Mouse (Mus musculus) heart, embryonic 15.5 days (tissue): ENCODE data around the gene Naip2. TPM values are rescaled to one million over a fixed set of nuclear protein-coding genes. Genes with fewer than 3 reads are reported as not detected.
"Not testable (repeated sequence)": the region's sequence is repeated elsewhere in the genome, so short reads cannot be mapped to it uniquely, and the experiment has no call there.

Source experiments
- ATAC-seq: fragments of 200-750 bp; cut with Nextera tagmentation; replicated peaks from 2 replicates; pipeline ENCODE4 v1.8.0; 2017; ENCODE audit warnings: low read depth, moderate TSS enrichment; ENCODE audit not compliant: insufficient number of reproducible peaks, insufficient read depth, low FRiP score
- H3K27ac ChIP-seq: fragments of 300-500 bp; sonication (generic); 2 replicates; pipeline ENCODE4 v1.5.1; 2015; ENCODE audit warnings: mild to moderate bottlenecking, inconsistent platforms
- H3K27me3 ChIP-seq: fragments of 300-500 bp; sonication (generic); 2 replicates; pipeline ENCODE4 v1.6.1; 2015; ENCODE audit warnings: inconsistent platforms
- H3K36me3 ChIP-seq: fragments of 300-500 bp; sonication (generic); 2 replicates; pipeline ENCODE4 v1.6.1; 2015; ENCODE audit warnings: mild to moderate bottlenecking, inconsistent platforms
- H3K4me1 ChIP-seq: fragments of 300-500 bp; sonication (generic); replicated peaks from 2 replicates; pipeline ENCODE4 v1.6.1; 2015; ENCODE audit warnings: inconsistent platforms
- H3K4me2 ChIP-seq: fragments of 300-500 bp; sonication (generic); 2 replicates; pipeline ENCODE4 v1.6.1; 2015; ENCODE audit warnings: inconsistent platforms, mild to moderate bottlenecking, moderate library complexity
- H3K4me3 ChIP-seq: fragments of 300-500 bp; sonication (generic); 2 replicates; pipeline ENCODE4 v1.5.1; 2015; ENCODE audit warnings: mild to moderate bottlenecking, inconsistent platforms
- H3K9ac ChIP-seq: fragments of 300-500 bp; sonication (generic); 2 replicates; pipeline ENCODE4 v1.6.1; 2015; ENCODE audit warnings: mild to moderate bottlenecking, inconsistent platforms
- H3K9me3 ChIP-seq: fragments of 300-500 bp; sonication (generic); replicated peaks from 2 replicates; pipeline ENCODE4 v1.6.1; 2016; ENCODE audit warnings: inconsistent platforms
- WGBS: fragments of 180-500 bp; shearing (Covaris S2); methylation state at CpG from one replicate; pipeline ENCODE4 v1.1.7; 2015; ENCODE audit warnings: mixed read lengths; 5-methylcytosine and 5-hydroxymethylcytosine counted together
- polyA plus RNA-seq: library from polyadenylated mRNA; unstranded; fragments of >200 nt; fragmentation: Nextera tagmentation; extraction: Ambion mirVana; gene quantifications from 2 replicates; pipeline ENCODE4 v1.2.1, GENCODE M21; 2015

Gene Naip2
- polyA plus RNA-seq, 1 experiment from 2014 or later, result 0.08 TPM

- ATAC-seq, H3K4me3 ChIP-seq, H3K9me3 ChIP-seq, H3K9ac ChIP-seq, H3K36me3 ChIP-seq, H3K4me1 ChIP-seq, H3K27ac ChIP-seq, H3K27me3 ChIP-seq, H3K4me2 ChIP-seq: not testable (repeated sequence)
These were observed 39.4 kb downstream of the Naip2 start for GRCm38 (mm10) chr13:100162467-100162866.

- not testable (repeated sequence) for ATAC-seq, H3K4me1 ChIP-seq, H3K9ac ChIP-seq, H3K27me3 ChIP-seq, H3K27ac ChIP-seq, H3K9me3 ChIP-seq, H3K36me3 ChIP-seq, H3K4me2 ChIP-seq, H3K4me3 ChIP-seq
- WGBS, result 83% methylated on average over 11 of the region's 11 CpGs
These were observed 40.6 kb downstream of the Naip2 start for GRCm38 (mm10) chr13:100161171-100161870.

- no peak overlapping the region for H3K9ac ChIP-seq
- H3K27me3 ChIP-seq, result no peaks in the 10 kb centered on the region
These were observed 45.3 kb downstream of the Naip2 start for GRCm38 (mm10) chr13:100156624-100157023.

GRCm38 (mm10) chr13:100152659-100153058 is 49.2 kb downstream of the Naip2 start:
- Histone ChIP-seq H3K9me3 (no peaks in the 10 kb centered on the region), H3K4me3 (no peak overlapping the region), H3K9ac (no peak overlapping the region), H3K4me2 (no peak overlapping the region), H3K27ac (no peak overlapping the region), H3K36me3 (no peaks in the 10 kb centered on the region), H3K27me3 (no peaks in the 10 kb centered on the region), H3K4me1 (no peaks in the 10 kb centered on the region)
- WGBS, result 58% methylated on average over 1 of the region's 1 CpGs
- ATAC-seq, result no peak

More at GRCm38 (mm10) chr13:100156624-100157023, 45.3 kb downstream of the Naip2 start:
- H3K4me2 ChIP-seq, result no peak overlapping the region
- H3K27ac ChIP-seq, result no peak overlapping the region
- H3K4me1 ChIP-seq, result no peaks in the 10 kb centered on the region
- no peak for ATAC-seq
- no peak overlapping the region for H3K4me3 ChIP-seq
- WGBS, result 88% methylated on average over 3 of the region's 3 CpGs
- no peaks in the 10 kb centered on the region for H3K36me3 ChIP-seq
- H3K9me3 ChIP-seq, result no peaks in the 10 kb centered on the region

- H3K4me2 ChIP-seq, result no peak overlapping the region
- H3K9ac ChIP-seq, result no peak overlapping the region
- peaks cover 14% of the 10 kb centered on the region for H3K36me3 ChIP-seq
- no peaks in the 10 kb centered on the region for H3K4me1 ChIP-seq
- H3K27me3 ChIP-seq, result no peaks in the 10 kb centered on the region
- H3K9me3 ChIP-seq, result no peaks in the 10 kb centered on the region
- ATAC-seq, result no peak
- WGBS, result 72% methylated on average over 8 of the region's 8 CpGs
- H3K27ac ChIP-seq, result no peak overlapping the region
- H3K4me3 ChIP-seq, result no peak overlapping the region
These were observed 60.1 kb downstream of the Naip2 start for GRCm38 (mm10) chr13:100141646-100142314.

- no peak for ATAC-seq
- Histone ChIP-seq H3K9me3 (no peaks in the 10 kb centered on the region), H3K9ac (peak overlapping the region; percentile 94), H3K27ac (0 out of 2 replicates have a peak overlapping the region, but pooled peaks have one; percentile 65), H3K4me1 (peaks cover 12% of the 10 kb centered on the region), H3K4me2 (peak overlapping the region; percentile 79), H3K4me3 (peak overlapping the region; percentile 100), H3K36me3 (peaks cover 26% of the 10 kb centered on the region), H3K27me3 (no peaks in the 10 kb centered on the region)
- 2% methylated on average over 10 of the region's 10 CpGs for WGBS
These were observed 76.6 kb downstream of the Naip2 start for GRCm38 (mm10) chr13:100125258-100125643.

GRCm38 (mm10) chr13:100124423-100125257 is 77.3 kb downstream of the Naip2 start, which contains the start of gene Smn1:
TSS of gene Smn1 (plus strand) at chr13:100124852.
- WGBS, result 3% methylated on average over 42 of the region's 42 CpGs
- Histone ChIP-seq H3K4me2 (peak within 1 kb of the TSS; percentile 79), H3K9ac (peak within 1 kb of the TSS; percentile 94), H3K27ac (peak within 1 kb of the TSS; percentile 65; the same call in 1 of the 2 replicates), H3K4me3 (peak within 1 kb of the TSS; percentile 100), H3K4me1 (peaks cover 12% of the 10 kb centered on the region), H3K9me3 (no peaks in the 10 kb centered on the region), H3K27me3 (no peaks in the 10 kb centered on the region), H3K36me3 (peaks cover 26% of the 10 kb centered on the region)
- ATAC-seq, result peak; percentile 88

- peaks cover 12% of the 10 kb centered on the region for H3K4me1 ChIP-seq
- 81% methylated on average over 3 of the region's 3 CpGs for WGBS
- no peaks in the 10 kb centered on the region for H3K27me3 ChIP-seq
- H3K9me3 ChIP-seq, result no peaks in the 10 kb centered on the region
- peak overlapping the region; percentile 100 for H3K4me3 ChIP-seq
- H3K27ac ChIP-seq, result no peak overlapping the region
- H3K9ac ChIP-seq, result no peak overlapping the region
- H3K4me2 ChIP-seq, result peak overlapping the region; percentile 79
- H3K36me3 ChIP-seq, result peaks cover 19% of the 10 kb centered on the region
- no peak for ATAC-seq
These were observed 77.9 kb downstream of the Naip2 start for GRCm38 (mm10) chr13:100123970-100124369.

GRCm38 (mm10) chr13:100112218-100112972 is 89.5 kb downstream of the Naip2 start:
- Histone ChIP-seq H3K9me3 (no peaks in the 10 kb centered on the region), H3K9ac (no peak overlapping the region), H3K27me3 (no peaks in the 10 kb centered on the region), H3K27ac (no peak overlapping the region), H3K4me1 (peaks cover 11% of the 10 kb centered on the region; the same call in 1 of the 2 replicates), H3K4me2 (no peak overlapping the region), H3K36me3 (peaks cover 13% of the 10 kb centered on the region; the same call in 1 of the 2 replicates), H3K4me3 (no peak overlapping the region)
- ATAC-seq, result no peak
- 44% methylated on average over 5 of the region's 5 CpGs for WGBS

GRCm38 (mm10) chr13:100107652-100108472 is 94.0 kb downstream of the Naip2 start, which contains the start of gene Serf1:
TSS of gene Serf1 (plus strand) at chr13:100108012.
- Histone ChIP-seq H3K9ac (peak within 1 kb of the TSS; percentile 63), H3K27me3 (no peaks in the 10 kb centered on the region), H3K4me3 (peak within 1 kb of the TSS; percentile 70), H3K4me1 (peaks cover 21% of the 10 kb centered on the region), H3K27ac (peak within 1 kb of the TSS; percentile 80), H3K36me3 (no peaks in the 10 kb centered on the region), H3K4me2 (peak within 1 kb of the TSS; percentile 90), H3K9me3 (no peaks in the 10 kb centered on the region)
- under 1% methylated on average over 73 of the region's 76 CpGs for WGBS
- ATAC-seq, result peak; percentile 71
